Mouse (Mus musculus) granulocyte monocyte progenitor cell, adult 5-6 weeks (primary cell): Measurements from ENCODE around the gene Tas2r130. TPM values are rescaled to one million over a fixed set of nuclear protein-coding genes. Genes with fewer than 3 reads are reported as not detected.
"Not testable (repeated sequence)": the region's sequence is repeated elsewhere in the genome, so short reads cannot be mapped to it uniquely, and the experiment has no call there.

ENCODE experiments used
- ATAC-seq: replicated peaks from 2 replicates; pipeline ENCODE4 v1.8.0; 2016; ENCODE audit warnings: mild to moderate bottlenecking, moderate TSS enrichment, inconsistent platforms; ENCODE audit not compliant: poor library complexity, severe bottlenecking
- total RNA-seq, 2 experiments: library from RNA; stranded (forward) in 1 of 2; stranded (reverse) in 1 of 2; fragments of 200-712, 200-1000 nt in 1 of 2; fragments of >200 nt in 1 of 2; fragmentation: Nextera tagmentation in 1 of 2; gene quantifications; 2 replicates each; pipeline ENCODE4 v1.2.3; 2014 to 2017

The Tas2r130 gene
- total RNA-seq (2014; fragmentation: Nextera tagmentation) = not detected in 2 replicates
- not detected in 2 replicates for total RNA-seq (2017)

- no peak for ATAC-seq
Measured at GRCm38 (mm10) chr6:131630812-131631211, at the start of gene Tas2r130. Gene Tas2r130 (minus strand): TSS chr6:131630912.

- ATAC-seq = no peak
Measured at GRCm38 (mm10) chr6:131678786-131679185, 48.1 kb upstream of the Tas2r130 start, which contains the start of gene Tas2r106. Gene Tas2r106 (minus strand): TSS chr6:131678886.

- no peak for ATAC-seq
Measured at GRCm38 (mm10) chr6:131660049-131660448, 29.3 kb upstream of the Tas2r130 start, which contains the start of gene Tas2r107. Gene Tas2r107 (minus strand): TSS chr6:131660149.

GRCm38 (mm10) chr6:131609956-131610355, 20.8 kb downstream of the Tas2r130 start:
- ATAC-seq = not testable (repeated sequence)

GRCm38 (mm10) chr6:131604821-131605220, 25.9 kb downstream of the Tas2r130 start:
- no peak for ATAC-seq

Other genes with a start within 250 kb of the Tas2r130 start
- gene Ybx3, start 242.4 kb downstream of the Tas2r130 start, total RNA-seq (2014; fragmentation: Nextera tagmentation) = 324 and 391 TPM in 2 replicates
- gene Ybx3, start 242.4 kb downstream of the Tas2r130 start, total RNA-seq (2017) = 563 and 635 TPM in 2 replicates
- not detected in 2 replicates for gene 5430401F13Rik, start 144.5 kb downstream of the Tas2r130 start, total RNA-seq (2014; fragmentation: Nextera tagmentation)
- gene 5430401F13Rik, start 144.5 kb downstream of the Tas2r130 start, total RNA-seq (2017) = not detected in 2 replicates
- gene Gm6619, start 144.5 kb downstream of the Tas2r130 start, total RNA-seq (2014; fragmentation: Nextera tagmentation) = not detected in 2 replicates
- gene Gm6619, start 144.5 kb downstream of the Tas2r130 start, total RNA-seq (2017) = not detected in 2 replicates
- gene Tas2r107, start 29.2 kb upstream of the Tas2r130 start, total RNA-seq (2014; fragmentation: Nextera tagmentation) = not detected in 2 replicates
- gene Tas2r107, start 29.2 kb upstream of the Tas2r130 start, total RNA-seq (2017) = not detected in 2 replicates
- gene Tas2r106, start 48.0 kb upstream of the Tas2r130 start, total RNA-seq (2014; fragmentation: Nextera tagmentation) = not detected in 2 replicates
- gene Tas2r106, start 48.0 kb upstream of the Tas2r130 start, total RNA-seq (2017) = not detected in 2 replicates
- gene Tas2r104, start 54.8 kb upstream of the Tas2r130 start, total RNA-seq (2014; fragmentation: Nextera tagmentation) = not detected in 2 replicates
- gene Tas2r104, start 54.8 kb upstream of the Tas2r130 start, total RNA-seq (2017) = not detected in 2 replicates
- not detected in 2 replicates for gene Tas2r105, start 56.6 kb upstream of the Tas2r130 start, total RNA-seq (2014; fragmentation: Nextera tagmentation)
- not detected in 2 replicates for gene Tas2r105, start 56.6 kb upstream of the Tas2r130 start, total RNA-seq (2017)
- gene Tas2r114, start 59.2 kb upstream of the Tas2r130 start, total RNA-seq (2014; fragmentation: Nextera tagmentation) = not detected in 2 replicates
- gene Tas2r114, start 59.2 kb upstream of the Tas2r130 start, total RNA-seq (2017) = not detected in 2 replicates